Mouse (Mus musculus): ENCODE measurements around the gene Nit1. TPM values are rescaled to one million over a fixed set of nuclear protein-coding genes. Genes with fewer than 3 reads are reported as not detected.
A peak's percentile ranks its signal among the peaks of the same experiment; 100 is the strongest.

Nit1 gene
- polyA plus RNA-seq (2016; fragmentation: Nextera tagmentation; extraction: Ambion mirVana) = 39.4 and 43.5 TPM in 2 replicates

DNA sequence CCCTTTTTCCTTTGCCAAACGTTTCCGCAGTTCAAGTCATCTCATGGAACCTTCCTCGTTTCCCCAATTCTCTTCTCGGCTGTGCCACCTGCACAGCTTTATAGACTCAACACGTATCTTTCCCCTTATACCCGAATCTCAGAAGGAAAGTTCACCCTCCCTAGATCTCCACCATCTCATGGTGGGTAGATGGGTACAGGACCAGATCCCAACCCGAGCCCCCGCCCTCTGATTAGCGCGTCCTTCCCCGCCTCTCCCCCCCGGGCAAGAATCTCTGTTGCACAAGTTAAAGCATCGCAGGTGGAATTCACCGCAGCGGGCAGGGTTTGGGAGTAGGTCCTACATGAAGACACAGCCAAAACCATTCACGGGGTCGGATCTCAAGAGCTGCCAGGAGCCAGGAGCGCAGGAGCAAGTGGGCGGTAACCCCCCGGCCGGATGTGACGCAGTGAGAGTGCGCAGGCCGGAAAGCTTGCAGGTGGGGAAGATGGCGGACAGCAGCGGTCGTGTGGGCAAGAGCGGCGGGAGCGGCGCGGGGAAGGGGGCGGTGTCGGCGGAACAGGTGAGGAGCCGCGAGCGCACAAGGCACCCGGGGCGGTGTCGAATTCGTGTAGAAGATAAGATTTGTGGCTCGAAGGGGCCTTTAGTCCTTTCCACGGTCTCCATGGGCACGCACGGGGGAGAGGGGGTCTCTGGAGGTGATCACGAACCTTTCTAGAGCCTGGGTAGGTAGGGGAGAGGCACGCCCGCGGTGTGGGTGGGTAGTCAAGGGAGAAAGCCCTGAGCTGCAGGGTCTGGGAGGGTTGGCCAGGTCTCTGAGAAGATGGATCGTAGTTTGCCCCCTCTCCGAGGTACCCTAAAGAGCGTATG is at the start of gene Nit1, which contains the start of gene Pfdn2:
Gene Nit1 (minus strand): TSS at position 422 of the 870 bp plus-strand sequence.
Gene Pfdn2 (plus strand): TSS at position 446 of the 870 bp plus-strand sequence.
- Histone ChIP-seq H3K9me3 (replicated peaks) (peaks cover 7% of the 10 kb centered on the region), H3K36me3 (peaks cover 49% of the 10 kb centered on the region), H3K4me1 (peaks cover 40% of the 10 kb centered on the region), H3K27ac (replicated peaks) (peak within 1 kb of the TSS; percentile 90), H3K27me3 (ENCODE audit: low read depth, poor library complexity, severe bottlenecking) (no peaks in the 10 kb centered on the region), H3K4me3 (peak within 1 kb of the TSS; percentile 94)
- WGBS = 2% methylated on average over 53 of the region's 53 CpGs
- DNase-seq (ENCODE audit: low spot score) = peak; percentile 95

DNA sequence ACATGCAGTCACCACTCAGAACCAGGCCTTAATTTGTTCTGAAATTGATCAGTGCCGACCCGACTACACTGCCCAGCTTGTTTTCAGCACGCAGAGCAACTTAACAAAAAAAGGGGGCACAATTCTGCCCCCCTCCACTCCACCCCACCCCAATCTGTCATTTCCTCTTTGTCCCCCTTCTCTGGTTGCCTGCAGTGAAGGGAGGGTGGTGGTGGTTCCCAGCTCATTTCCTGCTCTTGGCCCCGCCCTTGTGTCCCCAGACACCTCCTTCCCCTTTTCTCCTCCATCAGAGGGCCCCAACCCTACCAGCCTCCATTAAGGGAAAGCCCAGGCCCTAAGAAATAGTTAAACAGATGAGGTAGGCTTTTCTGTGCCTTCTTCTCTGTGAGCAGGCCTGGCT is 44.7 kb upstream of the Nit1 start:
- Histone ChIP-seq H3K36me3 (no peaks in the 10 kb centered on the region), H3K27me3 (ENCODE audit: low read depth, poor library complexity, severe bottlenecking) (no peaks in the 10 kb centered on the region), H3K4me3 (no peak overlapping the region), H3K9me3 (replicated peaks) (no peaks in the 10 kb centered on the region), H3K27ac (replicated peaks) (no peak overlapping the region), H3K4me1 (peaks cover 4% of the 10 kb centered on the region; the same call in 1 of the 2 replicates)
- 83% methylated on average over 4 of the region's 4 CpGs for WGBS
- DNase-seq (ENCODE audit: low spot score) = no peak

DNA sequence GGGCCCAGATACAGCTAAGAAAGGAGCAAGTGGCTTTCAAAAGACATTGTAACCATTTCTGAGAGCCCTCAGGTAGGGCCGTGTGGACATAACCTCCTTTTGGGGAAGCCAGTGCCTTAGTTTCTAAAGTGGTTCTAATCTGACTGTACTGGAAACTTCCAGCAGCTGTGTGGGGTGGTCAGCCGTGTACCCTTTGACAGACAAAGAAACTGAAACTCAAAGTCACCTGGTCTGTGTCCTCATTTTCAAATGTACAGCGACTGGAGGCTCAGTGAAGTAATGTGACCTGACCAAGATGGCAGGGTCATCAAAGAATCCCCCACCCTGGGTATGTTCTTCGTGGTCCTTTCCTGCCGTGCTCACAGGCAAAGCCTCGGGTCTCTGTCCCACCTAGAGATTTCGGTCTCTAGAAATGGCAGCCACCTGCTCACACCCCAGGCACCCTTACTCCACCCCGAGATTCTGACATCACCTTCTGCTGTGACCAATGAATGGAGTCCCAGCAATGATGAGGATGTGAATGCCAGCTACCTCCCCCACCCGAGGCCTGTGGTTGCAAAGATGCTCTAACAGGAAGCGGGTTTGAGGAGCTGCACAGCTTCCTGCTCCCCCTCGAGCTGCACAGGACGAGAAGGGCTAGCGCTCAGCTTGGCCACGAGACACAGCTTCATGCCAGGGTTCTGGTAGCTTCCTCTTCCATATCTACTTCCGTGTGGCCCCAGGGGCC is 43.1 kb upstream of the Nit1 start, which contains the start of gene Arhgap30:
Gene Arhgap30 (plus strand): TSS at position 579 of the 727 bp plus-strand sequence.
- WGBS = 82% methylated on average over 15 of the region's 15 CpGs
- Histone ChIP-seq H3K9me3 (replicated peaks) (no peaks in the 10 kb centered on the region), H3K27ac (replicated peaks) (no peak within 1 kb of the TSS; the same call in 1 of the 2 replicates), H3K27me3 (ENCODE audit: low read depth, poor library complexity, severe bottlenecking) (no peaks in the 10 kb centered on the region), H3K4me3 (no peak within 1 kb of the TSS), H3K36me3 (no peaks in the 10 kb centered on the region), H3K4me1 (peaks cover 4% of the 10 kb centered on the region; the same call in 1 of the 2 replicates)
- no peak for DNase-seq (ENCODE audit: low spot score)

DNA sequence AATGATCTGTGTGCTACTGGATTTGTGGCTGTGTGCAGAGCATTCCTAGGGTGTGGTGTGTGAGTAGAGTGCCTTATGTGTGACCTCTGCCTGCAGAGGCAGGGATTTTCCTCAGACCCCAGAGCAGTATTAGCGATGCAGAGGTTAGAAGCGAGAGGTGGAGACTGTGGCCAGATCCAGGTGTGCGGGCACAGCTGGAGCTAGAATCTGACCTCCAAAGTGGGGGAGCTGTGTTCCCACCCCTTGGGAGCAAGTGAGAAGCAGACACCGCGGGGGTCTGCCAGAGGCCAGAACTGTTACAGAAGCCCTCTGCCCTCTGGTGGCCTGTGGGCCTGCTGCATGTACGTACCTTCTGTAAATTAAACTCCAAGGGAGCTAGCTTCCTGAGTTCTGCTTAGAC is 41.7 kb upstream of the Nit1 start:
- 14% methylated on average over 6 of the region's 6 CpGs for WGBS

DNA sequence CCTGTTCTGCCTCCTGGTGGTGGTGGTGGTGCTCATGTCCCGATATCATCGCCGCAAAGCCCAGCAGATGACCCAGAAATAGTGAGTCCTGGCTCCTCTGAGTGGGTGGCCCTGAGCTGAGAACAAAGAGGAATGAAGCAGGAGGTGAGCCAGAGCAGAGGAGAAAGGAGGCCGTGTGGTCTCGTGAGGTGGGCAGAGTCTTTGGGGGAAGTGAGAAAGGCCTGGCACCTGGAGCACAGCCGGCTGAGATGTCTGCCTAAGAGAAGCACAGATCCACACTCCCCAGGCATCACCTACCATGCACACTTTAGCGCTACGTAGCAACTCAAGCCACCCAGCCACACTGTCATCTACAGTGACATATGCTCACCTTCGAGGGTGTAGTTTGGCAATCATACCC is 39.7 kb upstream of the Nit1 start:
- H3K27me3 ChIP-seq (ENCODE audit: low read depth, poor library complexity, severe bottlenecking) = peaks cover 22% of the 10 kb centered on the region
- H3K27ac ChIP-seq (replicated peaks) = no peak overlapping the region
- no peaks in the 10 kb centered on the region for H3K36me3 ChIP-seq
- no peak for DNase-seq (ENCODE audit: low spot score)
- WGBS = 72% methylated on average over 9 of the region's 9 CpGs
- no peak overlapping the region for H3K4me3 ChIP-seq
- peaks cover 12% of the 10 kb centered on the region for H3K4me1 ChIP-seq
- H3K9me3 ChIP-seq (replicated peaks) = no peaks in the 10 kb centered on the region

More for the DNA sequence above, 41.7 kb upstream of the Nit1 start:
- H3K27ac ChIP-seq (replicated peaks) = no peak overlapping the region
- H3K27me3 ChIP-seq (ENCODE audit: low read depth, poor library complexity, severe bottlenecking) = peaks cover 4% of the 10 kb centered on the region; the same call in 1 of the 2 replicates
- no peaks in the 10 kb centered on the region for H3K9me3 ChIP-seq (replicated peaks)
- H3K4me3 ChIP-seq = no peak overlapping the region
- no peaks in the 10 kb centered on the region for H3K36me3 ChIP-seq
- peak; percentile 51 for DNase-seq (ENCODE audit: low spot score)
- H3K4me1 ChIP-seq = peaks cover 7% of the 10 kb centered on the region

DNA sequence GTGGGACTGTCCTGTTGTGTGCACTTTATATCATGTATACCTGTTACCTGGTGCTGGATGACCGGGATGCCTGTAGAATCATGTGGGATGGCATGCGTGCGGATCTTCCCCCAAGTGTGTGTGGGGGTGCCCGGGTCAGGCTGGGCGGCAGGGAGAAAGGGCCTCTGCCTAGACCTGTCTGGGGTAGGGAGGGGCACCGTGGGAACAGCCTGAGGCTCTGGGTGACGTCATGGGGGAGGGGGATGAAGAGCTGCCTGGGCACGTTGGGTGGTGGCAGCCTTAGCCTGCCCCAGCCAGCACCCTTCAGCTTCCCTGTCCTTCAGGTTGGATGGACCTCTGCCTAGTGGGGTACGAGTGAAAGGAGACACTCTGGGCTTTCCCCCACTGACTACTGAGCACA is 38.9 kb upstream of the Nit1 start:
- peaks cover 21% of the 10 kb centered on the region for H3K4me1 ChIP-seq
- WGBS = 73% methylated on average over 9 of the region's 9 CpGs
- H3K36me3 ChIP-seq = no peaks in the 10 kb centered on the region
- no peak for DNase-seq (ENCODE audit: low spot score)
- no peaks in the 10 kb centered on the region for H3K9me3 ChIP-seq (replicated peaks)
- H3K4me3 ChIP-seq = no peak overlapping the region
- H3K27ac ChIP-seq (replicated peaks) = no peak overlapping the region
- peaks cover 31% of the 10 kb centered on the region for H3K27me3 ChIP-seq (ENCODE audit: low read depth, poor library complexity, severe bottlenecking)

DNA sequence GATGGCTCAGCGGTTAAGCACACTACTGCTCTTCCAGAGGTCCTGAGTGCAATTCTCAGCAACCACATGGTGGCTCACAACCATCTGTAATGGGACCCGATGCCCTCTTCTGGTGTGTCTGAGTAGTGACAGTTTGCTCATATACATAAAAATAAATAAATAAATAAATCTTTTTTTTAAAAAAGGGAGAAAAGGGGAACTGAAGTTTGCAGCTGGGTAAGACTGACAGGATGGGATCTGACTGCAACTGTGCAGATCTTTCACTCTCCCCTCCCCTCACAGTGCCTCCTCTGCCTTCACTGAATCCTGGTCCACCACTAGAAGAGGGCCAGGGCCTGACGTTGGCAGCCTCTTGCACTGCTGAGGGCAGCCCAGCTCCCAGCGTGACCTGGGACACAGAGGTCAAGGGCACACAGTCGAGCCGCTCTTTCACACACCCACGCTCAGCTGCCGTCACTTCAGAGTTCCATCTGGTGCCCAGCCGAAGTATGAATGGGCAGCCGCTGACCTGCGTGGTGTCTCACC is 36.7 kb upstream of the Nit1 start:
- H3K4me3 ChIP-seq = no peak overlapping the region
- peaks cover 42% of the 10 kb centered on the region for H3K27me3 ChIP-seq (ENCODE audit: low read depth, poor library complexity, severe bottlenecking)
- peaks cover 20% of the 10 kb centered on the region for H3K4me1 ChIP-seq
- no peaks in the 10 kb centered on the region for H3K9me3 ChIP-seq (replicated peaks)
- DNase-seq (ENCODE audit: low spot score) = no peak
- WGBS = 89% methylated on average over 11 of the region's 11 CpGs
- H3K36me3 ChIP-seq = no peaks in the 10 kb centered on the region
- H3K27ac ChIP-seq (replicated peaks) = no peak overlapping the region

DNA sequence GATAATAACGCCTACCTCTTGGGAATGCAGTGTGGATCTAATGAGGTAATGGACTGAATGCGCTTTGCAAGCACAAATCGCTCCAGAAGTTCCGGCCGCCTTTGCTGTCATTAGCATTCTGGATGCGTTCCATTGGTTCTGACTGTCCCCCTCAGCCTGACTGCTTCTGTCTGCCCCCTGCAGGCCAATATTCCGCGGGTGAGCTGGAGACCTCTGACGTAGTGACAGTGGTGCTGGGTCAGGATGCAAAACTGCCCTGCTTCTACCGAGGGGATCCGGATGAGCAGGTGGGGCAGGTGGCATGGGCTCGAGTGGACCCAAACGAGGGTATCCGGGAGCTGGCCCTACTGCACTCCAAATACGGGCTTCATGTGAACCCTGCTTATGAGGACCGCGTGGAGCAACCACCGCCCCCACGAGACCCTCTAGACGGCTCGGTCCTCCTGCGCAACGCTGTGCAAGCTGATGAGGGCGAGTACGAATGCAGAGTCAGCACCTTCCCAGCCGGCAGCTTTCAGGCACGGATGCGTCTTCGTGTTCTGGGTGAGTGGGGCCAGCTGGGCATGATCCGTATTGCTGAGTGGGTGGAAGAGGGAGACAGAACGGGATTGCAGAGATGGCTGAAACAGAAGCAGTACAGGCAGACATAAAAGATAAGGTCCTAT is 34.6 kb upstream of the Nit1 start:
- peak overlapping the region; percentile 64 for H3K27ac ChIP-seq (replicated peaks)
- peak overlapping the region; percentile 48 for H3K4me3 ChIP-seq
- WGBS = 7% methylated on average over 31 of the region's 31 CpGs

DNA sequence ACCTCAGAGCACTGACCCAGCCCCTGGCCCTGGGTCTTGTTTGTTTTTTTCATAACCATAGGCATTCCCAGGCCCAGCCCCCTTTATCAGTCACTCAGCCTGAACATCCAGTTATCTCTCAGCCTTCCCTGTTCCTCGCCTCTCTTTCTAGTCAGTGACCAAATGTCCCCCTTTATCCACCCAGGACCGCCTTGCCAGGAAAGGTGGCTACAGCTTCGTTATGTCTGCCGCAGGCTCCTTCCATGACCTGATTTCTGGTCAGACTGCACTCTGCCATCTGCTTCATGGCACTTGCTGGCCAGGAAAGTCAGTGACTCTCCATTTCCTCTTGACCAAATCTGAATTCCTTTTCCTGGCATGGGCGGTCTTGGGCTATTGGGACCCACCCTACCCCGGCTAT is 32.9 kb upstream of the Nit1 start:
- no peak for DNase-seq (ENCODE audit: low spot score)
- WGBS = 92% methylated on average over 6 of the region's 6 CpGs
- Histone ChIP-seq H3K4me3 (no peak overlapping the region), H3K4me1 (peaks cover 40% of the 10 kb centered on the region), H3K9me3 (replicated peaks) (no peaks in the 10 kb centered on the region), H3K27me3 (ENCODE audit: low read depth, poor library complexity, severe bottlenecking) (peaks cover 49% of the 10 kb centered on the region), H3K27ac (replicated peaks) (no peak overlapping the region), H3K36me3 (no peaks in the 10 kb centered on the region)

More for the DNA sequence above, 34.6 kb upstream of the Nit1 start:
- peak; percentile 82 for DNase-seq (ENCODE audit: low spot score)
- peaks cover 48% of the 10 kb centered on the region for H3K27me3 ChIP-seq (ENCODE audit: low read depth, poor library complexity, severe bottlenecking)
- peaks cover 25% of the 10 kb centered on the region for H3K4me1 ChIP-seq
- no peaks in the 10 kb centered on the region for H3K36me3 ChIP-seq
- no peaks in the 10 kb centered on the region for H3K9me3 ChIP-seq (replicated peaks)

DNA sequence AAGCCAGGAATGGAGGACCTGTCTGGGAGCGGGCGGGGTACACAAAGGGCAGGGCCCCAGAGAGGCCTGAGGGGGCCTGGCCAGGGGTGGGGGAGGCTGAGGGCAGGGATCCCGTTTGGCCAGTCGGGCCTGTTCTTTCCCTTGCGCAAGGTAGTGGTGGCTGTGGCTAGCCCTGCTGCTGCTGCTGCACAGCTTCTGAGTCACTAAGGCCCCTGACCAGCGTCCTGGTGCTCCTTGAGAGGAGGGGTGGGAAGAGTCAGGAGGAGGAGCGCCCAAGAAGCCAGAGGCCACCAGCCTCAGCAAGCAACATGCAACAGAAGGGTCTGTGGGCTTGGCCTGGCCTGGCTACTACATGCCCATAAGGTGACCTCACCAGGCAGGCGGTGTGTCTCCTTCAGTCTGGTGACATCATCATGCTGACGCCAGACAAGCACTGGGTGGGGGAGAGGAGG is 30.2 kb upstream of the Nit1 start:
- H3K4me1 ChIP-seq = peaks cover 39% of the 10 kb centered on the region
- 50% methylated on average over 9 of the region's 9 CpGs for WGBS
- H3K27me3 ChIP-seq (ENCODE audit: low read depth, poor library complexity, severe bottlenecking) = peaks cover 48% of the 10 kb centered on the region
- H3K27ac ChIP-seq (replicated peaks) = peak overlapping the region; percentile 49
- H3K4me3 ChIP-seq = no peak overlapping the region
- no peak for DNase-seq (ENCODE audit: low spot score)
- no peaks in the 10 kb centered on the region for H3K36me3 ChIP-seq
- no peaks in the 10 kb centered on the region for H3K9me3 ChIP-seq (replicated peaks)

DNA sequence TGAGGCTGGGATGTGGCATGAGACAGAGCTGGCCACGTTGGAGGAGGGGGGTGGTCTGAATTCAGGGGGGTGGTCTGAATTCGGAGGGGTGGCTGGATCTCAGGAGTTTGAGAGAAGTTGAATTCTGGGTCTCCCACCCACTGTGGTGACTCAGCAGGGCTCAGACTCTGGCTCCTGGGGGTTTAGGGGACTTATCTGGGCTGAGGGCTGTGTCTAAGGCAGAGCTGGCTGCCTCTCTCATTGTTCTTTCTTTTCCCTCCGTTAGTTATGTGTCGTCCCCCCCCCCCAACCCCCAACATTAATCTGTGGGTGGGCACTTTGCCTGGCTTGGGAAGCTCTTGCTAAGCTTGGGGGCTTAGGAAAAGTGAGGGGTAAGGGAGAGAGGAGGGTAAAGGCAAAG is 28.5 kb upstream of the Nit1 start:
- no peaks in the 10 kb centered on the region for H3K9me3 ChIP-seq (replicated peaks)
- no peak overlapping the region for H3K4me3 ChIP-seq
- no peaks in the 10 kb centered on the region for H3K36me3 ChIP-seq
- 1% methylated on average over 4 of the region's 4 CpGs for WGBS
- H3K4me1 ChIP-seq = peaks cover 25% of the 10 kb centered on the region
- peak overlapping the region; percentile 75 for H3K27ac ChIP-seq (replicated peaks)
- peaks cover 38% of the 10 kb centered on the region for H3K27me3 ChIP-seq (ENCODE audit: low read depth, poor library complexity, severe bottlenecking)
- peak; percentile 36 for DNase-seq (ENCODE audit: low spot score)

DNA sequence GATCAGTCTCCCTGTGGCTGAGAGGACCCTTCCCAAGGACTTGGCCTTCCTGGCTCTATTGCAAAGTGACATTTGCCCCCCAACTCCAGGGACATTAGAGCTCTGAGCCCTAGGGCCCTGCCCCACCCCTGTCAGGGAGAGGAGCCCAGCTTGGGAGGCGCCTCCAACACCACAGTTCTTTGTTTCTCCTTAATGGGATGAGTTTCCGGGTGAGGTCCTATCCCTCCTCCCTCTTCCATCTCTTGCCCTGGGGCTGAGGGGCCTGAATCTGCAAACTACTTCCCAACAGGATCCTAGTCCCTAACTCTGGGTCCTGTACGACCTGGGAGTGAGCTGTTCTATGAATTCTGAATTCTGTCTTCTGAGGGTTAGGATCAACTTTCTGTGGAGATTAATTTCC is 27.4 kb upstream of the Nit1 start:
- Histone ChIP-seq H3K4me3 (no peak overlapping the region), H3K9me3 (replicated peaks) (no peaks in the 10 kb centered on the region), H3K27ac (replicated peaks) (no peak overlapping the region), H3K27me3 (ENCODE audit: low read depth, poor library complexity, severe bottlenecking) (peaks cover 30% of the 10 kb centered on the region), H3K36me3 (no peaks in the 10 kb centered on the region), H3K4me1 (peaks cover 28% of the 10 kb centered on the region)
- no peak for DNase-seq (ENCODE audit: low spot score)
- WGBS = 51% methylated on average over 3 of the region's 3 CpGs
